Mouse (Mus musculus): ENCODE data around the gene Lmo7.
A peak's percentile ranks its signal among the peaks of the same experiment; 100 is the strongest.

Gene Lmo7

GRCm38 (mm10) chr14:101946711-101947516 lies 217.2 kb downstream of the Lmo7 start:
- DNase-seq (ENCODE audit: low spot score): peak; percentile 36

DNA sequence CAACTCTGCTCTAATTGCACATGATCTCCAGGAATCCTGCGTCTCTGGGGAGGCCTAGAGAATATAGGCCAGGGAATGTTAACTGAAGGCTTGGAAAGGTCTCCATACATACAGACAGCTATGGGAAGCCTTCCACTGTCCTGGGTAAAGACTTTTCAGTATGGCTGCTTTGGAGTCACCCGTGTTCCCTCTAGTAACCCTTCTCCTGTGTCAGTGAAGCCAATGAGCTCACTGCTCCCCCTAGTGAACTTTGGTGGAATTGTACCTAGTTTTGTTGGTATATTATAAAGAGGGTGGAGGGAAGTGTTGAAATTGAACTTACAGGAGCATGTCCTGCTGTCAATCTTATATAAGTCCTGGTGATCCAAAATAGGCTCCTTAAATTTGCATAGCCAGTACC lies 219.4 kb downstream of the Lmo7 start:
- DNase-seq (ENCODE audit: low spot score): peak; percentile 59

- DNase-seq (ENCODE audit: low spot score): no peak
Measured at GRCm38 (mm10) chr14:101951107-101951506, 221.3 kb downstream of the Lmo7 start.

- DNase-seq (ENCODE audit: low spot score): no peak
Measured at GRCm38 (mm10) chr14:101953793-101954468, 224.2 kb downstream of the Lmo7 start.

GRCm38 (mm10) chr14:101964381-101964780 lies 234.6 kb downstream of the Lmo7 start:
- no peak for DNase-seq (ENCODE audit: low spot score)

GRCm38 (mm10) chr14:101964956-101965355 lies 235.2 kb downstream of the Lmo7 start:
- DNase-seq (ENCODE audit: low spot score): no peak

- no peak for DNase-seq (ENCODE audit: low spot score)
Measured at GRCm38 (mm10) chr14:101972764-101973163, 243.0 kb downstream of the Lmo7 start.

DNA sequence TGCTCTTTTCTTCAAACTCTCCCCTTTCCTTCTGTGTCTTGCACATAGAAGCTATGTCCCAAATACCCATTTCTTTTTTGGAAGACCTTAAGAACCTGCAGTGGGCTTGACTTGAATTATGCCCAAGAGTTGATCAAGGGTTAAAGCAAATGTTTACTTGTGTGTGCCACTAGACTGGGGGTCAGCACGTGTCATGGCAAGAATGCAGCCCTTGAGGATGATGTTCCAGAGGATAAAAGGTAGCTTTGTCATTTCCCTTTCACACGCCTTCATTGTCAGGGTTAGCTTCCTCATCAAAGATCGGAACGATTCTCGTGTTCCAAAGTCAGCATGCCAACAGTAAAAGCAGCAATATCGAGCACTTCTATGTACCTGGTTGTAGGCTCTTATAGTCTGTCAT lies 243.4 kb downstream of the Lmo7 start:
- no peak for DNase-seq (ENCODE audit: low spot score)

DNA sequence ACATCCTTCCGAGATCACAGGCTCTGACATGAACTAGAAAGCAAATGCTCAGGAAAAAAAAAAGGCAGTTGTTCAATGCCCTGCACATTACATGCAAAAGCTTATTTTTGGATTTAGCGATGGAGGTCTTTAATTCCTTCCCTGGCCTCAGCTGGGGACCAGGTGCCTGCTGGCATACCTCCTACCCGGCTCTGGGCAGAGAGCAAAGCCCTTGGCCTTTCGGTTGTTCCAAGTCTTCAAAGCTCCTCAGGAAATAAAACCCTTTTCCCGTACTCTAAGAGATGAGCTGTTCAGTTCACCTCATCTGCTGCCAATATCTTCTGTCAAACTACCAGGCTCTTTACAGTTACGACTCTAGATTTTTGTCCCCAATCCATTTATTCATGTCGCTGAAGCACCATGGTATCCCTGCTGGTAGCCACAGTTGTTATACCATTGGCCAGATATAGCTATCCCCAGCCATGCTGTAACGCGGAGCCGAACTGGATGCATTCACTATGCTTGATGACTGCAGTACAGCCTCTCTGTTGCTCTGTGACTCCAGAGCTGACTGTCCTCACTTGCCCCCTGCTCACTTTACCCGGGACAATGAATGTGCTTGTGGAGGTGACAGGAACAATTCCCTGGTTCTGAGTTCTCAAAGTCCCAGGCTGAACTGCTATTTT lies 246.4 kb downstream of the Lmo7 start:
- no peak for DNase-seq (ENCODE audit: low spot score)

All from lung, postnatal 25 days (tissue).